Mouse (Mus musculus): ENCODE results near the gene Itga5. TPM values are rescaled to one million over a fixed set of nuclear protein-coding genes. Genes with fewer than 3 reads are reported as not detected.
A peak's percentile ranks its signal among the peaks of the same experiment; 100 is the strongest.

The Itga5 gene
- total and polyA plus RNA-seq, 3 experiments: 0.17 to 1.8 (median 0.28) TPM

- Histone ChIP-seq H3K4me2 (ENCODE audit: insufficient read depth, low read depth, poor library complexity, severe bottlenecking) (no peak overlapping the region), H3K36me3 (replicated peaks in 1 of 2; ENCODE audit: control insufficient read depth in 1 of 2, insufficient read depth in 1 of 2, low read length in 1 of 2) (peaks cover 0 to 22% of the 10 kb centered on the region in 2 experiments), H3K9me3 (replicated peaks; ENCODE audit: low read length) (no peaks in the 10 kb centered on the region), H3K27me3 (replicated peaks) (no peaks in the 10 kb centered on the region), H3K27ac (ENCODE audit: insufficient read depth, low read depth) (no peak overlapping the region), H3K9ac (ENCODE audit: insufficient read depth, low read depth) (no peak overlapping the region), H3K4me1 (ENCODE audit: control insufficient read depth in 1 of 2, insufficient read depth in 2 of 2) (peaks cover 0 to 22% of the 10 kb centered on the region in 2 experiments; a peak in 2 of 4 replicates), H3K4me3 (replicated peaks in 1 of 3; ENCODE audit: low read depth in 2 of 3, low read length in 2 of 3, poor library complexity in 1 of 3) (no peak overlapping the region), H3K79me2 (replicated peaks; ENCODE audit: control insufficient read depth, extremely low read depth, insufficient read depth, poor library complexity, severe bottlenecking) (no peaks in the 10 kb centered on the region)
- TF ChIP-seq SIN3A (IDR thresholded peaks at IDR 0.05; ENCODE audit: low read length) (peak; percentile 59; the same call in 1 of the 2 replicates), MAX (IDR thresholded peaks at IDR 0.05; ENCODE audit: low read length) (peak; percentile 53; the same call in 1 of the 2 replicates), UBTF (IDR thresholded peaks at IDR 0.05; ENCODE audit: low read depth, low read length) (no peak), JUND (conservative IDR thresholded peaks at IDR 0.05; ENCODE audit: low read depth, low read length) (peak; percentile 90), CHD2 (IDR thresholded peaks at IDR 0.05; ENCODE audit: low read length) (no peak), ELF1 (IDR thresholded peaks at IDR 0.05; ENCODE audit: low read depth, low read length) (peak; percentile 63), POLR2A (IDR thresholded peaks at IDR 0.05; ENCODE audit: low read depth, low read length) (no peak), GABPA (IDR thresholded peaks at IDR 0.05; ENCODE audit: insufficient replicate concordance, low read depth, low read length) (no peak), ZMIZ1 (IDR thresholded peaks at IDR 0.05; ENCODE audit: low read depth, low read length) (no peak), CTCF (conservative IDR thresholded peaks at IDR 0.05 in 1 of 2, IDR thresholded peaks at IDR 0.05 in 1 of 2; ENCODE audit: low read depth in 2 of 2, low read length in 2 of 2) (peak in 1 of 2 experiments; percentile 94; a peak in 3 of 4 replicates), ETS1 (conservative IDR thresholded peaks at IDR 0.05; ENCODE audit: low read depth, low read length) (no peak), USF2 (conservative IDR thresholded peaks at IDR 0.05; ENCODE audit: low read depth, low read length) (no peak), MAFK (IDR thresholded peaks at IDR 0.05; ENCODE audit: insufficient replicate concordance, low read length) (no peak), PAX5 (IDR thresholded peaks at IDR 0.05; ENCODE audit: low read length) (no peak), TBP (conservative IDR thresholded peaks at IDR 0.05; ENCODE audit: low read depth, low read length) (no peak), HCFC1 (IDR thresholded peaks at IDR 0.05; ENCODE audit: low read depth, low read length) (peak; percentile 28; the same call in 1 of the 2 replicates), NRF1 (IDR thresholded peaks at IDR 0.05; ENCODE audit: low read depth, low read length) (0 out of 2 replicates have a peak, but pooled peaks have one; percentile 23), E2F4 (IDR thresholded peaks at IDR 0.05; ENCODE audit: insufficient replicate concordance, low read depth, low read length) (no peak), JUN (IDR thresholded peaks at IDR 0.05; ENCODE audit: insufficient read depth, low read depth, low read length) (no peak), RCOR1 (conservative IDR thresholded peaks at IDR 0.05; ENCODE audit: low read depth, low read length) (0 out of 2 replicates have a peak, but pooled peaks have one; percentile 19), MXI1 (IDR thresholded peaks at IDR 0.05; ENCODE audit: low read depth, low read length) (peak; percentile 65; the same call in 1 of the 2 replicates), NELFE (IDR thresholded peaks at IDR 0.05; ENCODE audit: low read depth, low read length) (peak; percentile 57; the same call in 1 of the 2 replicates), ZKSCAN1 (IDR thresholded peaks at IDR 0.05; ENCODE audit: borderline replicate concordance, low read depth, low read length) (no peak), TCF12 (IDR thresholded peaks at IDR 0.05; ENCODE audit: low read depth, low read length) (0 out of 2 replicates have a peak, but pooled peaks have one; percentile 41), CHD1 (IDR thresholded peaks at IDR 0.05; ENCODE audit: low read depth, low read length) (no peak), ZC3H11A (IDR thresholded peaks at IDR 0.05; ENCODE audit: low read depth, low read length) (peak; percentile 43), MEF2A (IDR thresholded peaks at IDR 0.05; ENCODE audit: borderline replicate concordance, low read depth, low read length) (peak; percentile 54), SMC3 (IDR thresholded peaks at IDR 0.05; ENCODE audit: low read depth, low read length) (peak; percentile 94), KAT2A (IDR thresholded peaks at IDR 0.05; ENCODE audit: insufficient replicate concordance, low read length) (no peak), IRF4 (IDR thresholded peaks at IDR 0.05; ENCODE audit: low read depth, low read length) (peak; percentile 54; the same call in 1 of the 2 replicates), USF1 (IDR thresholded peaks at IDR 0.05; ENCODE audit: low read depth, low read length) (no peak), MAZ (IDR thresholded peaks at IDR 0.05; ENCODE audit: low read depth, low read length) (peak; percentile 99), EP300 (IDR thresholded peaks at IDR 0.05; ENCODE audit: low read length) (0 out of 2 replicates have a peak, but pooled peaks have one; percentile 35), RAD21 (IDR thresholded peaks at IDR 0.05; ENCODE audit: low read depth, low read length) (peak; percentile 88), POLR2AphosphoS2 (IDR thresholded peaks at IDR 0.05; ENCODE audit: low read depth, low read length) (no peak), MYC (IDR thresholded peaks at IDR 0.05; ENCODE audit: low read depth, low read length) (peak; percentile 78; the same call in 1 of the 2 replicates), BHLHE40 (IDR thresholded peaks at IDR 0.05; ENCODE audit: low read depth, low read length) (peak; percentile 30; the same call in 1 of the 2 replicates), ZNF384 (IDR thresholded peaks at IDR 0.05; ENCODE audit: low read depth, low read length) (peak; percentile 80)
- in situ Hi-C loops (cut with MboI; ENCODE audit: low pct_ligation_motif_present, low pct_unique_long_range_greater_than_20kb, low sequenced_read_pairs) (no loop called here), dilution Hi-C loops (cut with MboI; ENCODE audit: extremely low pct_ligation_motif_present, extremely low pct_unique_long_range_greater_than_20kb, low sequenced_read_pairs) (no loop called here)
- peak; percentile 95 for DNase-seq (ENCODE audit: extremely low read depth)
Observed at GRCm38 (mm10) chr15:103347275-103347684, 19.3 kb downstream of the Itga5 start.
